Mouse (Mus musculus) embryonic fibroblast, embryonic 13.5 days (primary cell): Measurements from ENCODE around the gene Psmc3.

Source experiments
- CTCF ChIP-seq: IDR thresholded peaks from 2 replicates; pipeline ENCODE4 v1.5.1; 2011; ENCODE audit warnings: mild to moderate bottlenecking, control low read depth, low read length, moderate library complexity, borderline replicate concordance; ENCODE audit not compliant: insufficient read depth
- POLR2A ChIP-seq: IDR thresholded peaks from 2 replicates; pipeline ENCODE4 v1.6.1; 2011; ENCODE audit warnings: low read depth, mild to moderate bottlenecking, control low read depth, low read length, moderate library complexity

DNA sequence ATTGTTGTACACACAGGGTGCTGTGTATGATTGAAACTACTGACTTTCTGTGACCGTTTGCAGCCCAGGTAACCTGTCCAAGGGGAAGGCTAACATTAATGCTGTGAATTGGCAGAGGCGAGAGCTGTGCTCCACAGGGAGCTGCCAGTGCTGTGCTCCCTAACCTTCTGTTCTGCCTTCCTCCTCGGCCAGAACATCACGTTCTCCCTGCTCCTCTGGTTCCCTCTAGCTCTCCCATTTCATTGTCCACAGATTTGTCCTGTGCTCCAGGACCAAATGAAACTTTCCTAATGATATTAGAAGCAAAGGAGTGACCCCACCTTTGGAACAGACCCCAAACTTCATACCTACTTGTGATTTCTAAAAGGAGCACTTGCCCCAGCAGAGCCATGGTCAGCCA lies 38.4 kb upstream of the Psmc3 start:
- no peak for TF ChIP-seq CTCF
- no peak for TF ChIP-seq POLR2A
